Mouse (Mus musculus) hindbrain, embryonic 13.5 days (tissue): ENCODE measurements at regions not wholly inside any gene's neighbourhood (a gene's known extent, or its start where the extent isn't known, plus 50 kb on each side); places are given as distances from the start of the nearest gene placed in this dataset.

Experiments used
- ATAC-seq: fragments of 200-750 bp; cut with Nextera tagmentation; 2 replicates; pipeline ENCODE4 v1.8.0; 2017; ENCODE audit warnings: moderate TSS enrichment; ENCODE audit not compliant: low FRiP score
- H3K27ac ChIP-seq: fragments of 300-500 bp; sonication (generic); 2 replicates; pipeline ENCODE4 v1.5.1; 2015; ENCODE audit warnings: inconsistent platforms, mild to moderate bottlenecking, moderate library complexity
- H3K27me3 ChIP-seq: fragments of 300-500 bp; sonication (generic); 2 replicates; pipeline ENCODE4 v1.6.1; 2015; ENCODE audit warnings: mild to moderate bottlenecking, inconsistent platforms
- H3K36me3 ChIP-seq: fragments of 300-500 bp; sonication (generic); 2 replicates; pipeline ENCODE4 v1.6.1; 2015; ENCODE audit warnings: mild to moderate bottlenecking, inconsistent platforms
- H3K4me1 ChIP-seq: fragments of 300-500 bp; sonication (generic); replicated peaks from 2 replicates; pipeline ENCODE4 v1.6.1; 2015; ENCODE audit warnings: inconsistent platforms
- H3K4me2 ChIP-seq: fragments of 300-500 bp; sonication (generic); 2 replicates; pipeline ENCODE4 v1.6.1; 2015; ENCODE audit warnings: inconsistent platforms, mild to moderate bottlenecking, moderate library complexity
- H3K4me3 ChIP-seq: fragments of 300-500 bp; sonication (generic); 2 replicates; pipeline ENCODE4 v1.5.1; 2015; ENCODE audit warnings: mild to moderate bottlenecking, inconsistent platforms
- H3K9ac ChIP-seq: fragments of 300-500 bp; sonication (generic); 2 replicates; pipeline ENCODE4 v1.6.1; 2015; ENCODE audit warnings: mild to moderate bottlenecking, inconsistent platforms
- H3K9me3 ChIP-seq: fragments of 300-500 bp; sonication (generic); 2 replicates; pipeline ENCODE4 v1.6.1; 2016; ENCODE audit warnings: inconsistent platforms
- WGBS: fragments of 180-500 bp; shearing (Covaris S2); methylation state at CpG from one replicate; pipeline ENCODE4 v1.1.7; 2015; 5-methylcytosine and 5-hydroxymethylcytosine counted together

- WGBS = 51% methylated on average over 12 of the region's 12 CpGs
- H3K36me3 ChIP-seq = no peaks in the 10 kb centered on the region
- no peaks in the 10 kb centered on the region for H3K9me3 ChIP-seq
- no peak for ATAC-seq
- H3K27me3 ChIP-seq = no peaks in the 10 kb centered on the region
- H3K4me3 ChIP-seq = no peak overlapping the region
- H3K27ac ChIP-seq = peak overlapping the region; percentile 96
- H3K4me1 ChIP-seq = peaks cover 70% of the 10 kb centered on the region
- H3K4me2 ChIP-seq = peak overlapping the region; percentile 40
- H3K9ac ChIP-seq = peak overlapping the region; percentile 58
These were observed 66.2 kb upstream of the Irf2bp2 start for GRCm38 (mm10) chr8:126659691-126660657.

- H3K27ac ChIP-seq = no peak overlapping the region
- no peaks in the 10 kb centered on the region for H3K27me3 ChIP-seq
- H3K9me3 ChIP-seq = no peaks in the 10 kb centered on the region
- WGBS = 73% methylated on average over 6 of the region's 6 CpGs
- no peak overlapping the region for H3K4me3 ChIP-seq
- H3K4me2 ChIP-seq = no peak overlapping the region
- peaks cover 61% of the 10 kb centered on the region for H3K4me1 ChIP-seq
- H3K9ac ChIP-seq = no peak overlapping the region
- H3K36me3 ChIP-seq = no peaks in the 10 kb centered on the region
- no peak for ATAC-seq
These were observed 63.8 kb upstream of the Irf2bp2 start for GRCm38 (mm10) chr8:126657546-126657945.

- Histone ChIP-seq H3K9me3 (no peaks in the 10 kb centered on the region), H3K36me3 (no peaks in the 10 kb centered on the region), H3K9ac (no peak overlapping the region), H3K4me2 (no peak overlapping the region), H3K4me1 (peaks cover 53% of the 10 kb centered on the region), H3K27me3 (no peaks in the 10 kb centered on the region), H3K27ac (no peak overlapping the region), H3K4me3 (no peak overlapping the region)
- ATAC-seq = no peak
- WGBS = 84% methylated on average over 10 of the region's 10 CpGs
These were observed 62.9 kb upstream of the Irf2bp2 start for GRCm38 (mm10) chr8:126656554-126657260.

GRCm38 (mm10) chr8:126655565-126655964 lies 61.8 kb upstream of the Irf2bp2 start:
- H3K27ac ChIP-seq = peak overlapping the region; percentile 78
- 56% methylated on average over 2 of the region's 2 CpGs for WGBS

GRCm38 (mm10) chr8:126654353-126654752 lies 60.6 kb upstream of the Irf2bp2 start:
- WGBS = 57% methylated on average over 7 of the region's 7 CpGs
- peaks cover 30% of the 10 kb centered on the region for H3K4me1 ChIP-seq
- H3K9ac ChIP-seq = no peak overlapping the region
- H3K27me3 ChIP-seq = no peaks in the 10 kb centered on the region
- no peaks in the 10 kb centered on the region for H3K36me3 ChIP-seq
- peak; percentile 52; the same call in 1 of the 2 replicates for ATAC-seq
- no peaks in the 10 kb centered on the region for H3K9me3 ChIP-seq
- no peak overlapping the region for H3K4me3 ChIP-seq
- peak overlapping the region; percentile 78 for H3K27ac ChIP-seq
- no peak overlapping the region for H3K4me2 ChIP-seq

More at GRCm38 (mm10) chr8:126655565-126655964, 61.8 kb upstream of the Irf2bp2 start:
- Histone ChIP-seq H3K4me3 (no peak overlapping the region), H3K9me3 (no peaks in the 10 kb centered on the region), H3K36me3 (no peaks in the 10 kb centered on the region), H3K4me1 (peaks cover 42% of the 10 kb centered on the region), H3K9ac (no peak overlapping the region), H3K4me2 (no peak overlapping the region), H3K27me3 (no peaks in the 10 kb centered on the region)
- no peak for ATAC-seq

GRCm38 (mm10) chr8:126652151-126652550 lies 58.4 kb upstream of the Irf2bp2 start:
- no peak overlapping the region for H3K4me3 ChIP-seq
- H3K9me3 ChIP-seq = no peaks in the 10 kb centered on the region
- peaks cover 25% of the 10 kb centered on the region for H3K4me1 ChIP-seq
- WGBS = 86% methylated on average over 5 of the region's 5 CpGs
- no peak overlapping the region for H3K27ac ChIP-seq
- H3K4me2 ChIP-seq = no peak overlapping the region
- no peaks in the 10 kb centered on the region for H3K27me3 ChIP-seq
- H3K36me3 ChIP-seq = no peaks in the 10 kb centered on the region
- H3K9ac ChIP-seq = no peak overlapping the region
- no peak for ATAC-seq

GRCm38 (mm10) chr8:126650945-126651344 lies 57.2 kb upstream of the Irf2bp2 start:
- Histone ChIP-seq H3K27me3 (no peaks in the 10 kb centered on the region), H3K4me1 (peaks cover 25% of the 10 kb centered on the region), H3K36me3 (no peaks in the 10 kb centered on the region), H3K27ac (no peak overlapping the region), H3K4me3 (no peak overlapping the region), H3K9ac (no peak overlapping the region), H3K4me2 (no peak overlapping the region), H3K9me3 (no peaks in the 10 kb centered on the region)
- no peak for ATAC-seq
- 88% methylated on average over 8 of the region's 8 CpGs for WGBS

- Histone ChIP-seq H3K9me3 (no peaks in the 10 kb centered on the region), H3K27ac (no peak overlapping the region), H3K4me3 (no peak overlapping the region), H3K4me1 (peaks cover 9% of the 10 kb centered on the region), H3K9ac (no peak overlapping the region), H3K27me3 (no peaks in the 10 kb centered on the region), H3K36me3 (no peaks in the 10 kb centered on the region), H3K4me2 (no peak overlapping the region)
- no peak for ATAC-seq
- 77% methylated on average over 1 of the region's 1 CpGs for WGBS
These were observed 55.5 kb upstream of the Irf2bp2 start for GRCm38 (mm10) chr8:126649305-126649704.

- no peak overlapping the region for H3K4me3 ChIP-seq
- H3K9ac ChIP-seq = no peak overlapping the region
- H3K36me3 ChIP-seq = no peaks in the 10 kb centered on the region
- peaks cover 5% of the 10 kb centered on the region for H3K9me3 ChIP-seq
- H3K4me2 ChIP-seq = no peak overlapping the region
- no peaks in the 10 kb centered on the region for H3K4me1 ChIP-seq
- ATAC-seq = no peak
- H3K27me3 ChIP-seq = no peaks in the 10 kb centered on the region
- 73% methylated on average over 1 of the region's 1 CpGs for WGBS
- no peak overlapping the region for H3K27ac ChIP-seq
These were observed 53.6 kb upstream of the Irf2bp2 start for GRCm38 (mm10) chr8:126647350-126647749.

- H3K36me3 ChIP-seq = no peaks in the 10 kb centered on the region
- H3K27me3 ChIP-seq = no peaks in the 10 kb centered on the region
- no peak overlapping the region for H3K9ac ChIP-seq
- H3K4me1 ChIP-seq = no peaks in the 10 kb centered on the region
- 73% methylated on average over 8 of the region's 8 CpGs for WGBS
- H3K4me2 ChIP-seq = no peak overlapping the region
- H3K27ac ChIP-seq = no peak overlapping the region
- no peak for ATAC-seq
- peaks cover 7% of the 10 kb centered on the region for H3K9me3 ChIP-seq
- H3K4me3 ChIP-seq = no peak overlapping the region
These were observed 53.0 kb upstream of the Irf2bp2 start for GRCm38 (mm10) chr8:126646604-126647311.

GRCm38 (mm10) chr8:126644179-126644578 lies 50.4 kb upstream of the Irf2bp2 start:
- H3K4me3 ChIP-seq = no peak overlapping the region
- ATAC-seq = no peak

More at GRCm38 (mm10) chr8:126644179-126644578, 50.4 kb upstream of the Irf2bp2 start:
- no peak overlapping the region for H3K4me2 ChIP-seq
- H3K27me3 ChIP-seq = no peaks in the 10 kb centered on the region
- no peaks in the 10 kb centered on the region for H3K36me3 ChIP-seq
- no peak overlapping the region for H3K27ac ChIP-seq
- WGBS = 76% methylated on average over 5 of the region's 5 CpGs
- H3K4me1 ChIP-seq = no peaks in the 10 kb centered on the region
- no peak overlapping the region for H3K9ac ChIP-seq
- H3K9me3 ChIP-seq = peaks cover 7% of the 10 kb centered on the region
